Mouse (Mus musculus) midbrain, embryonic 11.5 days (tissue): ENCODE measurements around the gene Gch1. TPM values are rescaled to one million over a fixed set of nuclear protein-coding genes. Genes with fewer than 3 reads are reported as not detected.
"Not testable (repeated sequence)": the region's sequence is repeated elsewhere in the genome, so short reads cannot be mapped to it uniquely, and the experiment has no call there.

ENCODE experiments used
- ATAC-seq: fragments of 200-750 bp; cut with Nextera tagmentation; 2 replicates; pipeline ENCODE4 v1.8.0; 2017; ENCODE audit warnings: moderate TSS enrichment, moderate library complexity; ENCODE audit not compliant: low FRiP score
- DNase-seq: peaks from one replicate; pipeline ENCODE4 v3.0.0; 2015; ENCODE audit warnings: low spot score; ENCODE audit errors: missing footprints
- H3K27ac ChIP-seq: fragments of 300-500 bp; sonication (generic); 2 replicates; pipeline ENCODE4 v1.5.1; 2014; ENCODE audit warnings: low read depth, low read length
- H3K27me3 ChIP-seq: fragments of 300-500 bp; sonication (generic); 2 replicates; pipeline ENCODE4 v1.6.1; 2014; ENCODE audit warnings: mild to moderate bottlenecking, low read length, moderate library complexity, mixed read lengths; ENCODE audit not compliant: control insufficient read depth, insufficient read depth
- H3K36me3 ChIP-seq: fragments of 300-500 bp; sonication (generic); 2 replicates; pipeline ENCODE4 v1.6.1; 2014; ENCODE audit warnings: mild to moderate bottlenecking, low read length, moderate library complexity, mixed read lengths; ENCODE audit not compliant: control insufficient read depth, insufficient read depth
- H3K4me1 ChIP-seq: fragments of 300-500 bp; sonication (generic); 2 replicates; pipeline ENCODE4 v1.6.1; 2014; ENCODE audit warnings: low read length; ENCODE audit not compliant: control insufficient read depth, insufficient read depth
- H3K4me2 ChIP-seq: fragments of 300-500 bp; sonication (generic); 2 replicates; pipeline ENCODE4 v1.6.1; 2014; ENCODE audit warnings: mild to moderate bottlenecking, moderate library complexity
- H3K4me3 ChIP-seq: fragments of 300-500 bp; sonication (generic); 2 replicates; pipeline ENCODE4 v1.5.1; 2014; ENCODE audit warnings: low read depth, low read length
- H3K9ac ChIP-seq: fragments of 300-500 bp; sonication (generic); 2 replicates; pipeline ENCODE4 v1.6.1; 2014; ENCODE audit warnings: low read length
- H3K9me3 ChIP-seq: fragments of 300-500 bp; sonication (generic); 2 replicates; pipeline ENCODE4 v1.6.1; 2016; ENCODE audit warnings: low read length; ENCODE audit not compliant: control insufficient read depth
- WGBS: fragments of 180-500 bp; shearing (Covaris S2); extraction: QIAGEN DNeasy Blood & Tissue Kit; methylation state at CpG from one replicate; pipeline ENCODE4 v1.1.7; 2014; 5-methylcytosine and 5-hydroxymethylcytosine counted together
- polyA plus RNA-seq: library from polyadenylated mRNA; unstranded; fragments of >200 nt; fragmentation: Nextera tagmentation; extraction: Ambion mirVana; gene quantifications from 2 replicates; pipeline ENCODE4 v1.2.1, GENCODE M21; 2014

The Gch1 gene
- polyA plus RNA-seq, 1 experiment from 2014 or later, result 2.9 TPM

DNA sequence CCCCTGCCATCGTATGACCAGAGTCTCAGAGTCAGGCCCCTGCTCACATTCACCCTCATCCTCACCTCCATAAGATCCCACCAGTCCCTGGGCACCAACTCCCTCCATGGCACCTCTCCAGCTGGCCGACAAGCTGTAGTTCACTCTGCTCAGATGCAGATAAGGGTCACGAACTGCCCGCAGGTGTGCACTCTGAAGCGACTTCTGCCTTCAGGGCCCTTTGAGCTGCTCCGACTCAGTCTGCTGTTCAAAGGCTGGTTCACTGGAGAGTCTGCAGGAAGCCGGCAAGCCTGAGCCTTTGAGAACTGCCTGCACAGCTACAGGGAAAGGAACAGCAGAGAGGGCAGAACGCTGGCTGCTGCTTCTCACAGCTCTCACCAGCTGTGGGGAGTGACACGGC, 74.1 kb downstream of the Gch1 start:
- Histone ChIP-seq H3K36me3 (no peaks in the 10 kb centered on the region), H3K4me2 (no peak overlapping the region), H3K4me1 (no peaks in the 10 kb centered on the region), H3K9me3 (no peaks in the 10 kb centered on the region), H3K9ac (no peak overlapping the region), H3K4me3 (no peak overlapping the region), H3K27ac (no peak overlapping the region), H3K27me3 (no peaks in the 10 kb centered on the region)
- WGBS, result 85% methylated on average over 8 of the region's 9 CpGs
- ATAC-seq (no peak), DNase-seq (peak; percentile 51)

DNA sequence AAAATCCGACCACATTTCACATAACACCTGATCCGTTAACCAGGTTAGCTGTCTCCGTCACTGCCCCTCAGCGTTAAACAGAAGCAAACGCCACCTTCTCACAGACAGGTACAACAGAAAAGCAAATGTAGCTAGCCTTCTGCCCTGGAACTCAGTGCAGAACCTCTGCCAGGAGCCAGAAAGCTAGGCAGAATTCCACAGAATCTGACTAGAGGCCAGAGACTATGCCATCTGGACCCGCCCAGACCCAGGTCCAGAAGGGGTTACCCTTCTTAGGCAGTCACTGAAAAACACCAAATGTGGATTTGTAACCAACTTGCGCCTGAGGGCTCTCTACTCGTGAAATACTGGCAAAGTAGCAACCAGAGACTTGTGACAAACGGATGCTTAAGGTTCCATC, 77.9 kb downstream of the Gch1 start:
- ATAC-seq, result no peak
- 53% methylated on average over 9 of the region's 9 CpGs for WGBS
- no peak overlapping the region for H3K4me2 ChIP-seq
- no peaks in the 10 kb centered on the region for H3K9me3 ChIP-seq
- H3K27me3 ChIP-seq, result no peaks in the 10 kb centered on the region
- H3K9ac ChIP-seq, result no peak overlapping the region
- no peak overlapping the region for H3K4me3 ChIP-seq
- DNase-seq, result no peak
- no peak overlapping the region for H3K27ac ChIP-seq
- H3K36me3 ChIP-seq, result no peaks in the 10 kb centered on the region
- no peaks in the 10 kb centered on the region for H3K4me1 ChIP-seq

DNA sequence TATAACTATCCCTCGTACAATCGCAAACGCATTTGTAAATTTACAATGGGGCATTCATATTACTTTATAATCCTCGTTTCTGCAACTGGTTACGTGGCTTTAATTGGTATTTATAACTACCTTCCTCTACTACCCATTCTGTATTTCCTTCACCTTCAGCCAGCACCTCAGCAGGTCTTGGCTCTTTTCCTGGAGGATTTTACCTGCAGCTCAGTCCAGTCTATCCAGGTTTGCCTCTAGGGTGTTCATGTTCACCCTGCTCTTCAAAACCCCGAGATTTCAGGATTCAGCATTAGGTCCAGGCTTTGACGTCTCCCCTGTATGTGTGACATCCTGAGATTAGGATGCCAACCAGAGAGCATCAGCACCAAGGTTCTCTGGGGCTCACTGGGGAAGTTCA, 78.8 kb downstream of the Gch1 start:
- H3K4me2 ChIP-seq, H3K9ac ChIP-seq, H3K36me3 ChIP-seq, H3K9me3 ChIP-seq, H3K27me3 ChIP-seq, H3K4me3 ChIP-seq, DNase-seq, H3K4me1 ChIP-seq, ATAC-seq, H3K27ac ChIP-seq: not testable (repeated sequence)
- WGBS, result 82% methylated on average over 6 of the region's 7 CpGs

DNA sequence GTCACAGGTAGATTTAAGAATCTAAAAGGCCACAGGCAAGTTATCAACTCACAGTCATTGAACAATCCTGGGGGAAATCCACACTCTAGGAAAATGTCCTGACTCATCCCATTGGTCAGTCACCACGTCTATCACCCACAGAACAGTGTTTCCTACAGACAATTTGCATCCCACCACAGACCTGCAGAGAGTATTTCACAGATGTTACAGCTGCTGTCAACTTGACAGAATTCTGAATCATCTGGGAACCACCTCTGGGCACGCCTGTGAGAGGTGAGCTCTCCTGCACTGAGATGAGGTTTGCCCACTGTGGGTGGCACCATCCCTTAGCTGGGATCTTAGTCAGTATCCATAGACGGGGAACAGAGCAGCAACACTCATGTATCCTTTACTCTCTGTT, 81.8 kb downstream of the Gch1 start:
- WGBS, result 73% methylated on average over 3 of the region's 3 CpGs
- Histone ChIP-seq H3K9ac (no peak overlapping the region), H3K4me3 (no peak overlapping the region), H3K9me3 (no peaks in the 10 kb centered on the region), H3K27me3 (no peaks in the 10 kb centered on the region), H3K4me1 (no peaks in the 10 kb centered on the region), H3K4me2 (no peak overlapping the region), H3K36me3 (no peaks in the 10 kb centered on the region), H3K27ac (no peak overlapping the region)
- DNase-seq, result no peak
- no peak for ATAC-seq

DNA sequence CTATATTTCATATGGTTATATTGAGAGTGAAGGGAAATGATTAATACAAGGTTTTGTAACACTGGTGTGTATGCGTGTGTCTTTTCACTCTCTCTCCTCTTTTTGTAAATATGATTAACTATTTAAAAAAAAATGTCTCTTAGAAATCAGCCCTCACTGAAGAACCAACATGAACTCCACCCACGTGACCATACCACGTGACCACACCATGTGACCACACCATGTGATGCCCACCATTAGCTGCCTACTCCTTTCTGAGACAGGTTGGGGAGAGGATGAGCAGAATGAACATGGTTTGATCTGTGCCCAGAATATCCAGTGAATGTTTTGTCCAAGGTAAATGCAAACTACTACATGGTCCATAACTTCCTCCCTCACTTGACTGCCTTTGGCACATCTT, 83.5 kb downstream of the Gch1 start:
- no peak for DNase-seq
- no peak overlapping the region for H3K4me2 ChIP-seq
- H3K4me1 ChIP-seq, result no peaks in the 10 kb centered on the region
- no peak overlapping the region for H3K27ac ChIP-seq
- no peaks in the 10 kb centered on the region for H3K27me3 ChIP-seq
- H3K9me3 ChIP-seq, result no peaks in the 10 kb centered on the region
- no peaks in the 10 kb centered on the region for H3K36me3 ChIP-seq
- H3K4me3 ChIP-seq, result no peak overlapping the region
- 94% methylated on average over 3 of the region's 3 CpGs for WGBS
- no peak overlapping the region for H3K9ac ChIP-seq
- ATAC-seq, result no peak

DNA sequence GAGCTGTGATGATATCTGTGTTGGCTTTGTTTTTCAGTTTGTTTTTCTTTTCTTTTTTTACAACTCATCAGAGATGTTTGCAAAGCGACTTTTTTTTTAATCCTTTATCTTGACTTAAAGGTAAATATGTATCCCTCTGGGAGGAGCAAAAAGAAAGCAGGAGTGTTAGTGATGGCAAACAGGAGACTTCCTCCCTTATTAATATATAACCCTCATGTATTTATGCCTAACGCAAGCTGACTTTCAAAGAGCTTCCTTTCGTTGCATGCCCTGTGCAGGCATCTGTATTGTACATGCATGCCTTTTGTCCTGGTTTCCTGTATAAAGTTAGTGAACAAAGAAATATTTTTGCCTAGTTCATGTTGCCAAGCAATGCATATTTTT, 84.0 kb downstream of the Gch1 start:
- ATAC-seq (no peak), DNase-seq (no peak)
- H3K4me1 ChIP-seq, result no peaks in the 10 kb centered on the region
- no peak overlapping the region for H3K27ac ChIP-seq
- no peaks in the 10 kb centered on the region for H3K36me3 ChIP-seq
- H3K27me3 ChIP-seq, result no peaks in the 10 kb centered on the region
- H3K4me3 ChIP-seq, result no peak overlapping the region
- no peak overlapping the region for H3K9ac ChIP-seq
- no peak overlapping the region for H3K4me2 ChIP-seq
- 88% methylated on average over 3 of the region's 3 CpGs for WGBS
- no peaks in the 10 kb centered on the region for H3K9me3 ChIP-seq

DNA sequence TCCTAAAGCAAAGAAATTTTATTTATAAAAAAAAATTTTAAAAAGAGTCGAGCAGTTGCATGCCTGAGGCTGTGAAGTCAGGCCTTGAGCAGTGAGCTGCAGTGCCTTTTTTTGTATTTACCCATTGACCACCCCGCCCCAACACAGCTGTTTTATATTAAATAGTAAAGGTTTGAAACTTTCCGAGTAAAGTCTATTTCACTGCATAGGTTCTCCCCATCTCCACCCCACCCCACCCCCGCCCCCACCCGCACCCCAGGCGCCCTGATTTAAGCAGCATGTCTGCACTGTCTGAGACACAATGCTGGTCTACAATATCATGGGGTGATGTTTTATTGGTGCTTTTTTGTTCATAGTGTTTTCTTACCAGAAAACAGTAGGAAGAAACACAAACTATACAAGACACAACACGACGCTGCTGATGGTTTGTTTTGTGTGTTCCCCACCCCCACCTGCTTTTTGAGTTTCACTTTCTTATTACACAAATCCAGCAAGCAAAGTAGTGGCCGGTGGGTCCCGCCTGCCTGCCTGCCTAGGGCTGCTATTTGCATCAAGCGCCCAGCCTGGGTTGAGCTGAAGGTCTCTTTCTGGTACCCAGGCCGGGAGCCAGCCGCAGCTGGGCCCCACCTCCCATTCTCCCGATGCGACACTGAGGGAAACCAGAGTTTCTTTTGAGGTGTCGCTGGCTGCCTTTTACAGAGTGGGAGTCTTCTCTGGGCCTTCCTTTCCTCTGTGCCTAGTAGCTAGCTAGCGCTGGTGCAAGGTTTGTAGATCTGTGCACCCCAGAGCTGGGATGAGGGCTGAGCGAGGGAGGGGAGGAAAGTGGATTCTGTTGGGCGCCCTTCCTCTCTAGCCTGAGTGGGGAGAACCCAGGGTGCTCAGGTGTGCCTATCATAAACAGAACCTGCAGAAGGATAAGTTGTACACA, 84.7 kb downstream of the Gch1 start:
- Histone ChIP-seq H3K27ac (no peak overlapping the region), H3K4me3 (no peak overlapping the region), H3K9ac (no peak overlapping the region), H3K36me3 (no peaks in the 10 kb centered on the region), H3K9me3 (no peaks in the 10 kb centered on the region), H3K4me1 (no peaks in the 10 kb centered on the region), H3K27me3 (no peaks in the 10 kb centered on the region), H3K4me2 (no peak overlapping the region)
- 31% methylated on average over 19 of the region's 19 CpGs for WGBS
- ATAC-seq (no peak), DNase-seq (peak; percentile 84)

Other genes with a start within 250 kb of the Gch1 start
- gene Wdhd1, start 87.4 kb upstream of the Gch1 start, polyA plus RNA-seq, result 47.3 and 48.1 TPM in 2 replicates
- 5.8 and 8.3 TPM in 2 replicates for gene Socs4, start 87.5 kb upstream of the Gch1 start, polyA plus RNA-seq
- gene Mapk1ip1l, start 108.9 kb upstream of the Gch1 start, polyA plus RNA-seq, result 91.0 and 97.6 TPM in 2 replicates
- 0.33 and 0.81 TPM in 2 replicates for gene Lgals3, start 178.3 kb upstream of the Gch1 start, polyA plus RNA-seq
- gene Dlgap5, start 229.0 kb upstream of the Gch1 start, polyA plus RNA-seq, result 61.2 and 69.4 TPM in 2 replicates